Mouse (Mus musculus) stomach, postnatal 0 days (tissue): ENCODE measurements at regions not wholly inside any gene's neighbourhood (a gene's known extent, or its start where the extent isn't known, plus 50 kb on each side); places are given as distances from the start of the nearest gene placed in this dataset.

Experiments
- CTCF ChIP-seq: IDR thresholded peaks from 2 replicates; pipeline ENCODE4 v1.5.1; 2016; ENCODE audit warnings: antibody characterized with exemption, low read depth, mild to moderate bottlenecking, moderate library complexity
- EP300 ChIP-seq: optimal IDR thresholded peaks from 2 replicates; pipeline ENCODE3; 2016; ENCODE audit warnings: antibody characterized with exemption

GRCm38 (mm10) chr1:64275086-64275802 is 153.2 kb upstream of the Klf7 start:
- TF ChIP-seq CTCF, result no peak
- no peak for TF ChIP-seq EP300
